Comparison of ENCODE assay signal across 10 mouse cellular contexts in genomic region chr6:129228935-129229773, GRCm38 (mm10). TPM values are rescaled to one million over a fixed set of nuclear protein-coding genes. Genes with fewer than 3 reads are reported as not detected.
DNase-seq lines count a peak whose midpoint lies in the region; ATAC-seq and TF ChIP-seq lines count a peak whose summit lies in the region.
"Had no signal": no experiment of that assay in that cellular context is flagged by ENCODE, and none has a peak within 500 bp of the region (broad histone marks: within the 10 kb centered on the region; RNA-seq: fewer than 3 reads in every experiment).

No protein-coding gene starts in this region.

- no peak overlapping the region for H3K4me3 ChIP-seq in forebrain, embryonic 15.5 days
- H3K4me3 ChIP-seq in forebrain, embryonic 13.5 days = no peak overlapping the region
- no peak overlapping the region for H3K4me3 ChIP-seq in limb, embryonic 13.5 days
- no peak overlapping the region for H3K4me3 ChIP-seq in limb, embryonic 10.5 days
- H3K4me3 ChIP-seq in liver, embryonic 14.5 days (ENCODE audit: insufficient read depth in 1 of 2, low read depth in 2 of 2, low read length in 2 of 2) = no peak overlapping the region

- no peak for ATAC-seq in forebrain, embryonic 15.5 days (replicated peaks)
- no peak for ATAC-seq in forebrain, embryonic 13.5 days
- no peak for ATAC-seq in limb, embryonic 13.5 days (ENCODE audit: low FRiP score, low read depth)
- ATAC-seq in liver, embryonic 14.5 days (ENCODE audit: insufficient read depth) = no peak

- WGBS in forebrain, embryonic 15.5 days = 54% methylated on average over 3 of the region's 3 CpGs
- WGBS in forebrain, embryonic 13.5 days = 69% methylated on average over 3 of the region's 3 CpGs
- WGBS in limb, embryonic 13.5 days = 39% methylated on average over 3 of the region's 3 CpGs
- WGBS in limb, embryonic 10.5 days = 64% methylated on average over 3 of the region's 3 CpGs
- WGBS in liver, embryonic 14.5 days (ENCODE audit: insufficient replicate concordance) = 30% methylated on average over 3 of the region's 3 CpGs

- no peak for TF ChIP-seq CTCF in liver, embryonic 14.5 days (IDR thresholded peaks at IDR 0.05; ENCODE audit: low read depth)

- H3K4me1 ChIP-seq in forebrain, embryonic 15.5 days = 0 out of 2 replicates have a peak, but pooled peaks cover 5% of the 10 kb centered on the region
- H3K4me1 ChIP-seq in forebrain, embryonic 13.5 days = peaks cover 3% of the 10 kb centered on the region; the same call in 1 of the 2 replicates
- peaks cover 9% of the 10 kb centered on the region; the same call in 1 of the 2 replicates for H3K4me1 ChIP-seq in limb, embryonic 13.5 days
- no peaks in the 10 kb centered on the region for H3K4me1 ChIP-seq in limb, embryonic 10.5 days
- H3K4me1 ChIP-seq in liver, embryonic 14.5 days (replicated peaks; ENCODE audit: control insufficient read depth in 2 of 2, insufficient read depth in 2 of 2, low read length in 1 of 2) = peaks cover 31 to 46% of the 10 kb centered on the region in 2 experiments

- no peak overlapping the region for H3K9ac ChIP-seq in forebrain, embryonic 15.5 days (replicated peaks)
- H3K9ac ChIP-seq in forebrain, embryonic 13.5 days = no peak overlapping the region
- H3K9ac ChIP-seq in limb, embryonic 13.5 days = no peak overlapping the region
- H3K9ac ChIP-seq in liver, embryonic 14.5 days (replicated peaks) = no peak overlapping the region

- H3K4me2 ChIP-seq in forebrain, embryonic 15.5 days (replicated peaks) = no peak overlapping the region
- no peak overlapping the region for H3K4me2 ChIP-seq in forebrain, embryonic 13.5 days
- no peak overlapping the region for H3K4me2 ChIP-seq in limb, embryonic 13.5 days (replicated peaks)
- H3K4me2 ChIP-seq in liver, embryonic 14.5 days (ENCODE audit: low read depth) = no peak overlapping the region

- 0 out of 2 replicates have a peak overlapping the region, but pooled peaks have one; percentile 11 for H3K27ac ChIP-seq in forebrain, embryonic 15.5 days (replicated peaks)
- no peak overlapping the region for H3K27ac ChIP-seq in forebrain, embryonic 13.5 days
- H3K27ac ChIP-seq in limb, embryonic 13.5 days = peak overlapping the region; percentile 75
- H3K27ac ChIP-seq in limb, embryonic 10.5 days = no peak overlapping the region
- peak overlapping the region; percentile 47; the same call in 1 of the 2 replicates for H3K27ac ChIP-seq in liver, embryonic 14.5 days

- H3K36me3 ChIP-seq in forebrain, embryonic 15.5 days = no peaks in the 10 kb centered on the region
- H3K36me3 ChIP-seq in forebrain, embryonic 13.5 days (ENCODE audit: poor library complexity, severe bottlenecking) = no peaks in the 10 kb centered on the region
- no peaks in the 10 kb centered on the region for H3K36me3 ChIP-seq in limb, embryonic 13.5 days
- no peaks in the 10 kb centered on the region for H3K36me3 ChIP-seq in limb, embryonic 10.5 days
- H3K36me3 ChIP-seq in liver, embryonic 14.5 days (replicated peaks; ENCODE audit: control insufficient read depth, insufficient read depth, low read depth) = no peaks in the 10 kb centered on the region

- no peak for DNase-seq in limb, embryonic 10.5 days (ENCODE audit: low spot score)
- DNase-seq in ZHBTc4 (ENCODE audit: low read depth, low spot score) = peak; percentile 30
- no peak for DNase-seq in liver, embryonic 14.5 days (ENCODE audit: low read depth in 3 of 3, low spot score in 3 of 3)
- DNase-seq in left cerebral cortex, adult 8-10 months (ENCODE audit: low spot score in 2 of 2) = no peak
- no peak for DNase-seq in right cerebral cortex, adult 18-20 months
- DNase-seq: spleen, adult 18-20 months had no signal

- no peak for TF ChIP-seq EP300 in liver, embryonic 14.5 days (IDR thresholded peaks at IDR 0.05; ENCODE audit: low read depth)

- no peaks in the 10 kb centered on the region for H3K27me3 ChIP-seq in forebrain, embryonic 15.5 days
- H3K27me3 ChIP-seq in forebrain, embryonic 13.5 days = no peaks in the 10 kb centered on the region
- H3K27me3 ChIP-seq in limb, embryonic 13.5 days = no peaks in the 10 kb centered on the region
- no peaks in the 10 kb centered on the region for H3K27me3 ChIP-seq in limb, embryonic 10.5 days (ENCODE audit: low read depth, poor library complexity, severe bottlenecking)
- no peaks in the 10 kb centered on the region for H3K27me3 ChIP-seq in liver, embryonic 14.5 days (ENCODE audit: control insufficient read depth, insufficient read depth, low read length)

- no peaks in the 10 kb centered on the region for H3K9me3 ChIP-seq in forebrain, embryonic 15.5 days
- H3K9me3 ChIP-seq in forebrain, embryonic 13.5 days (replicated peaks) = no peaks in the 10 kb centered on the region
- no peaks in the 10 kb centered on the region for H3K9me3 ChIP-seq in limb, embryonic 13.5 days
- H3K9me3 ChIP-seq in limb, embryonic 10.5 days (replicated peaks) = no peaks in the 10 kb centered on the region
- H3K9me3 ChIP-seq in liver, embryonic 14.5 days (ENCODE audit: control insufficient read depth, low read length) = no peaks in the 10 kb centered on the region

RNA-seq across cellular contexts. Expression of gene Cd69, which starts 46.1 kb away (rescaled TPM):
- polyA plus RNA-seq in forebrain, embryonic 15.5 days (2015; fragmentation: Nextera tagmentation; extraction: Ambion mirVana) = not detected in 2 replicates
- not detected in 2 replicates for polyA plus RNA-seq in forebrain, embryonic 13.5 days (2015; fragmentation: Nextera tagmentation; extraction: Ambion mirVana)
- polyA plus RNA-seq in limb, embryonic 13.5 days (2015; fragmentation: Nextera tagmentation; extraction: Ambion mirVana) = 0.08 and 0.11 TPM in 2 replicates
- polyA plus RNA-seq in limb, embryonic 10.5 days (2016; fragmentation: Nextera tagmentation; extraction: Ambion mirVana) = 0.16 TPM in 1 of 2 replicates, not detected in the other
- polyA plus RNA-seq in liver, embryonic 14.5 days (2012; rRNA removed) = 0.44 and 0.98 TPM in 2 replicates
- polyA plus RNA-seq in liver, embryonic 14.5 days (2014; fragmentation: Nextera tagmentation; extraction: Ambion mirVana) = 0.97 and 1.1 TPM in 2 replicates
- not detected for total RNA-seq in left cerebral cortex, adult 8-10 months (2022)

RNA-seq across cellular contexts. Expression of gene Clec2d, which starts 48.7 kb away (rescaled TPM):
- polyA plus RNA-seq in forebrain, embryonic 15.5 days (2015; fragmentation: Nextera tagmentation; extraction: Ambion mirVana) = 0.14 TPM in 1 of 2 replicates, not detected in the other
- polyA plus RNA-seq in forebrain, embryonic 13.5 days (2015; fragmentation: Nextera tagmentation; extraction: Ambion mirVana) = not detected in 2 replicates
- 0.15 TPM in 1 of 2 replicates, not detected in the other for polyA plus RNA-seq in limb, embryonic 13.5 days (2015; fragmentation: Nextera tagmentation; extraction: Ambion mirVana)
- not detected in 2 replicates for polyA plus RNA-seq in limb, embryonic 10.5 days (2016; fragmentation: Nextera tagmentation; extraction: Ambion mirVana)
- 2.1 and 6.6 TPM in 2 replicates for polyA plus RNA-seq in liver, embryonic 14.5 days (2012; rRNA removed)
- polyA plus RNA-seq in liver, embryonic 14.5 days (2014; fragmentation: Nextera tagmentation; extraction: Ambion mirVana) = 0.19 and 0.22 TPM in 2 replicates
- 1 to 10 TPM; 9.0 to 9.9 (median 9.7) TPM for total RNA-seq in left cerebral cortex, adult 8-10 months (2022)
- polyA plus RNA-seq: embryonic facial prominence, embryonic 11.5 days had no signal

Comparison
In these comparisons a context has a peak if more than half of its experiments do, and no peak if none do; other contexts are left out.
1. H3K27ac ChIP-seq: peak in forebrain, embryonic 15.5 days (single experiment), limb, embryonic 13.5 days (single experiment) and liver, embryonic 14.5 days (single experiment); none in forebrain, embryonic 13.5 days (single experiment) and limb, embryonic 10.5 days (single experiment).